Mouse (Mus musculus) ES-E14 (cell line): Measurements from ENCODE around the gene Clec4a2.
"Not testable (repeated sequence)": the region's sequence is repeated elsewhere in the genome, so short reads cannot be mapped to it uniquely, and the experiment has no call there.

Source experiments
- CHD2 ChIP-seq: IDR thresholded peaks from 2 replicates; pipeline ENCODE4 v1.6.1; 2014; ENCODE audit warnings: mild to moderate bottlenecking, low read depth, low read length, inconsistent platforms
- HCFC1 ChIP-seq: IDR thresholded peaks from 2 replicates; pipeline ENCODE4 v1.6.1; 2012; ENCODE audit warnings: low read length, inconsistent platforms, borderline replicate concordance; ENCODE audit not compliant: insufficient read depth
- MAFK ChIP-seq: IDR thresholded peaks from 2 replicates; pipeline ENCODE4 v1.6.1; 2014; ENCODE audit warnings: mild to moderate bottlenecking, low read depth, low read length, inconsistent platforms; ENCODE audit not compliant: insufficient read depth

DNA sequence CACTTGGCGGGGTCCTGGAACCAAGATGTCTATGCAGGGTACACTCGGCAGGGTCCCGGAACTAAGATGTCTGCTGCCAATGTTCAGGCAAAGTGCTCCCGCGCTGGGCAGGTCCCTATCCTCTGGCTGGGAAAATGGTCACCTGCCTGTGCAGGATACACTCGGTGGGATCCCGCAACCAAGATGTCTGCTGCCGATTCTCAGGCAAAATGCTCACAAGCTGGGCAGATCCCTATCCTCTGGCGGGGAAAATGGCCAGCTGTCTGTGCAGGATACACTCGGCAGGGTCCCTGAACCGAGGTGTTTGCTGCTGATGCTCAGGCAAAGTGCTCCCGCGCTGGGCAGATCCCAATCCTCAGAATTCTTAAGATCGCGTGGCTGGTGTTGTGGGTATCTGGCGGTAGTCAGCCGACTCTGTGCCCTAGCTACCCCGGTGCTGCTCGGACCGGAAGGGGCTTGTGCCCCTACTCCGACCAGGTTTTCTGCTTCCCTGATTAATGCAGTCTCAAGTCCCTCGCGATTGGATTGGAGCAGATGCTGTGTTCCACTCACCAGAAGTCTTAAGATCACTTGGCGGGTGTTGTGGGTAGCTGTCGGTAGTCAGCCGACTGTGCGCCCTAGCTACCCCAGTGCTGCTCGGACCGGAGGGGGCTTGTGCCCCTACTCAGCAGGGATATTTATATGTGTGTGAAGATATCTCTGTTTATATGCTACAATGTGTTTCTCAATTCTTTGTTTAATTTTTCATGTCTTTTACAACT lies 31.7 kb downstream of the Clec4a2 start:
- TF ChIP-seq MAFK, CHD2, HCFC1: not testable (repeated sequence)
